In the genomic region with DNA sequence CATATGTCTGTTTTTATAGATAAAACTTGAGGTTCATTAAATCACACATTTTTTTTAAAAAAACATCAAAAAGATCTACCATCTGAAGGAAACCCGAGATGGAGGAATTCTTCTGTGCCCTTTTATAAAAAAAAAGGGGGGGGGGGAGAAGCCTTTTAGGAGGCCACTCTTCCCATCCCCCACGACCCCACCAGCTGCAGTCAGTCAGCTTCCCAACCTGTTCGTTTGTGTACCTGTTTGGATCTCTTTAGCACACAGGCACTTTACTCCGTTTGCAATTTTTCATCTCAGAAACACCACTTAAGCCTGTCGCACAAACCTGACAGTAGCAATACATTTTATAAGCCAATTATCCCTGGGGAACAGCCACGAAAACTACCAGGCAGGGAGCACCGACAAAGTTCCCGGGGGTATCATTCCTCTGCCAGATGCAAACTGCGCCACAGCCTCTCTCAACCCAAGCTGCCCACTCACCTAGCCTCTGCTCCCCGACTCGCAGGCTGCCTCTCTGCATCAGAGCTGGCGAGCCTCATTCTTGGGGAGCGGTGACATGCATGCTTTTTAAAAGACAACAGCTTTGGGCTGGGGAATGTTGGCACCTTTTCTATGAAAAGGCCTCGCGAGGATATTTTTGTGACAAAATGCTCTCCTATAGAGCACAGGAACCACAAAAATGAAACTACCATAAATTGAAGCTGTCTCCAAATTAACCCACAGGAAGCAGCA, we compare ENCODE assay signal across 8 mouse cellular contexts. TPM values are rescaled to one million over a fixed set of nuclear protein-coding genes. Genes with fewer than 3 reads are reported as not detected.
DNase-seq lines count a peak whose midpoint lies in the region; ATAC-seq and TF ChIP-seq lines count a peak whose summit lies in the region.

No protein-coding gene starts in this region.

- H3K27ac ChIP-seq in liver, embryonic 11.5 days (ENCODE audit: low read depth, low read length) = no peak overlapping the region
- H3K27ac ChIP-seq in stomach, postnatal 0 days (replicated peaks) = peak overlapping the region; percentile 86; the same call in 1 of the 2 replicates

- H3K27me3 ChIP-seq in liver, embryonic 11.5 days (replicated peaks; ENCODE audit: control insufficient read depth, insufficient read depth, low read length) = peaks cover 52% of the 10 kb centered on the region
- no peaks in the 10 kb centered on the region for H3K27me3 ChIP-seq in stomach, postnatal 0 days (ENCODE audit: control insufficient read depth, insufficient read depth, low read length)

- ATAC-seq in frontal cortex, adult (ENCODE audit: low TSS enrichment) = peak; percentile 10; the same call in 1 of the 2 replicates
- no peak for ATAC-seq in liver, embryonic 11.5 days (replicated peaks; ENCODE audit: low FRiP score)
- ATAC-seq in stomach, postnatal 0 days (ENCODE audit: low FRiP score, low TSS enrichment) = no peak
- no peak for ATAC-seq in megakaryocyte-erythroid progenitor cell, adult 5-6 weeks (replicated peaks; ENCODE audit: low FRiP score, low TSS enrichment, poor library complexity, severe bottlenecking)

- peak overlapping the region; percentile 70 for H3K4me3 ChIP-seq in liver, embryonic 11.5 days (ENCODE audit: low read depth, low read length)
- peak overlapping the region; percentile 57 for H3K4me3 ChIP-seq in stomach, postnatal 0 days (ENCODE audit: low read depth, low read length)

- DNase-seq in frontal cortex, postnatal 14 days (ENCODE audit: low spot score in 2 of 2) = no peak
- peak; percentile 2 for DNase-seq in thymus, postnatal 0 days (ENCODE audit: low spot score)
- no peak for DNase-seq in thymus, postnatal 14 days
- no peak for DNase-seq in liver, embryonic 11.5 days (ENCODE audit: low spot score)
- no peak for DNase-seq in stomach, postnatal 0 days (ENCODE audit: low spot score)
- no peak for DNase-seq in gastrocnemius, postnatal 4 days (ENCODE audit: low spot score in 2 of 2)

- no peak for TF ChIP-seq CTCF in stomach, postnatal 0 days (IDR thresholded peaks at IDR 0.05; ENCODE audit: low read depth)

- peaks cover 3% of the 10 kb centered on the region; the same call in 1 of the 2 replicates for H3K4me1 ChIP-seq in liver, embryonic 11.5 days (replicated peaks; ENCODE audit: control insufficient read depth, insufficient read depth, low read length)
- H3K4me1 ChIP-seq in stomach, postnatal 0 days (replicated peaks; ENCODE audit: control insufficient read depth, insufficient read depth) = no peaks in the 10 kb centered on the region

- 30% methylated on average over 15 of the region's 15 CpGs for WGBS in liver, embryonic 11.5 days
- 28% methylated on average over 15 of the region's 15 CpGs for WGBS in stomach, postnatal 0 days

- H3K9ac ChIP-seq in liver, embryonic 11.5 days (ENCODE audit: low read depth, low read length) = no peak overlapping the region
- peak overlapping the region; percentile 78 for H3K9ac ChIP-seq in stomach, postnatal 0 days (ENCODE audit: low read length)

- peak overlapping the region; percentile 90 for H3K4me2 ChIP-seq in liver, embryonic 11.5 days
- peak overlapping the region; percentile 69 for H3K4me2 ChIP-seq in stomach, postnatal 0 days (replicated peaks; ENCODE audit: low read depth)

- no peaks in the 10 kb centered on the region for H3K9me3 ChIP-seq in liver, embryonic 11.5 days (ENCODE audit: control insufficient read depth, low read length)
- H3K9me3 ChIP-seq in stomach, postnatal 0 days (ENCODE audit: control insufficient read depth, low read length) = no peaks in the 10 kb centered on the region

- no peak for TF ChIP-seq EP300 in stomach, postnatal 0 days (optimal IDR thresholded peaks at IDR 0.05)

- H3K36me3 ChIP-seq in liver, embryonic 11.5 days (ENCODE audit: control insufficient read depth, insufficient read depth, low read length) = no peaks in the 10 kb centered on the region
- no peaks in the 10 kb centered on the region for H3K36me3 ChIP-seq in stomach, postnatal 0 days (ENCODE audit: control insufficient read depth, insufficient read depth, low read length)

RNA-seq across cellular contexts. Expression of a gene that starts 2.1 kb away (rescaled TPM):
- polyA plus RNA-seq in thymus, postnatal 0 days (2015; fragmentation: Nextera tagmentation; extraction: Ambion mirVana) = 2.2 and 2.4 TPM in 2 replicates
- 2.1 and 2.3 TPM in 2 replicates for polyA plus RNA-seq in liver, embryonic 11.5 days (2014; fragmentation: Nextera tagmentation; extraction: Ambion mirVana)
- polyA plus RNA-seq in stomach, postnatal 0 days (2015; fragmentation: Nextera tagmentation; extraction: Ambion mirVana) = 23.0 and 23.5 TPM in 2 replicates
- total RNA-seq in megakaryocyte-erythroid progenitor cell, adult 5-6 weeks (2014; fragmentation: Nextera tagmentation) = 1.6 and 3.5 TPM in 2 replicates
- 0.47 and 3.0 TPM in 2 replicates for total RNA-seq in megakaryocyte-erythroid progenitor cell, adult 5-6 weeks (2017)
- 10 to 100 TPM; 14.7 to 16.3 TPM for total RNA-seq in gastrocnemius, postnatal 4 days (2021)
